Mouse (Mus musculus): ENCODE data around the gene Lrrtm3.

DNA sequence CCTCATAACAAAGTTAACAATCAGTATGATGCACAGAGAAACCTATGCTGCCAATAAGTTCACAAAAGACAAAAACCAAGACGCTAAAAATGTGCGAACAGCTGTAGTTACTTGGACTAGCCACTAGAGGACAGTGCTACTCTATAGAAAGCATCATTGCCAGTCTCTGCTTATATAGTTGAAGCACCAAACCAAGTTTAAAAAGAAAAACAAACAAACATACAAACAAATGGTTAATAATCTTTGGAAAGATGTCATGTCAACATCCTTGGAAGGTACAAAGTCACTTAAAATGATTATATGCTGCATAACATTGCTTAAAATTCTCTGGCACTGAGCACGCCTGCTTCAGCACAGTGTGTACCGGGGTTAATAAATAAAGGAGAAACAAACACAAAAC is 5.6 kb downstream of the Lrrtm3 start:
- no peak for TF ChIP-seq E2F4 (IDR thresholded peaks at IDR 0.05; ENCODE audit: insufficient replicate concordance, low read depth, low read length)
- TF ChIP-seq CTCF (conservative IDR thresholded peaks at IDR 0.05 in 1 of 2, IDR thresholded peaks at IDR 0.05 in 1 of 2; ENCODE audit: low read depth in 2 of 2, low read length in 2 of 2), result peak; percentile 56 to 64
- no peak for TF ChIP-seq ZNF384 (IDR thresholded peaks at IDR 0.05; ENCODE audit: low read depth, low read length)
